Mouse (Mus musculus): ENCODE measurements around the gene Ngef.
"Not testable (repeated sequence)": the region's sequence is repeated elsewhere in the genome, so short reads cannot be mapped to it uniquely, and the experiment has no call there.

Ngef gene

GRCm38 (mm10) chr1:87472576-87472975 lies 101.1 kb downstream of the Ngef start:
- no peak for DNase-seq (ENCODE audit: low spot score)

GRCm38 (mm10) chr1:87471914-87472313 lies 101.8 kb downstream of the Ngef start:
- DNase-seq (ENCODE audit: low spot score), result no peak

GRCm38 (mm10) chr1:87469971-87470370 lies 103.7 kb downstream of the Ngef start, which contains the start of gene Snorc:
Gene Snorc (plus strand): TSS chr1:87470271.
- not testable (repeated sequence) for DNase-seq (ENCODE audit: low spot score)

GRCm38 (mm10) chr1:87468321-87468720 lies 105.3 kb downstream of the Ngef start:
- no peak for DNase-seq (ENCODE audit: low spot score)

- DNase-seq (ENCODE audit: low spot score), result no peak
These were observed 106.2 kb downstream of the Ngef start for GRCm38 (mm10) chr1:87467469-87467868.

GRCm38 (mm10) chr1:87459856-87460255 lies 113.8 kb downstream of the Ngef start:
- not testable (repeated sequence) for DNase-seq (ENCODE audit: low spot score)

GRCm38 (mm10) chr1:87458045-87458444 lies 115.6 kb downstream of the Ngef start:
- DNase-seq (ENCODE audit: low spot score), result no peak

GRCm38 (mm10) chr1:87456425-87456824 lies 117.2 kb downstream of the Ngef start:
- DNase-seq (ENCODE audit: low spot score), result no peak

- DNase-seq (ENCODE audit: low spot score), result no peak
These were observed 124.2 kb downstream of the Ngef start for GRCm38 (mm10) chr1:87449432-87449831.

- peak; percentile 33 for DNase-seq (ENCODE audit: low spot score)
These were observed 126.2 kb downstream of the Ngef start for GRCm38 (mm10) chr1:87447183-87448104.

- DNase-seq (ENCODE audit: low spot score), result no peak
These were observed 137.1 kb downstream of the Ngef start for GRCm38 (mm10) chr1:87436583-87436982.

- DNase-seq (ENCODE audit: low spot score), result no peak
These were observed 138.5 kb downstream of the Ngef start for GRCm38 (mm10) chr1:87435125-87435524.

Data from ovary, postnatal 14 days (tissue).